Mouse (Mus musculus): ENCODE results near the gene Fndc10.
"Not testable (repeated sequence)": the region's sequence is repeated elsewhere in the genome, so short reads cannot be mapped to it uniquely, and the experiment has no call there.

Gene Fndc10

DNA sequence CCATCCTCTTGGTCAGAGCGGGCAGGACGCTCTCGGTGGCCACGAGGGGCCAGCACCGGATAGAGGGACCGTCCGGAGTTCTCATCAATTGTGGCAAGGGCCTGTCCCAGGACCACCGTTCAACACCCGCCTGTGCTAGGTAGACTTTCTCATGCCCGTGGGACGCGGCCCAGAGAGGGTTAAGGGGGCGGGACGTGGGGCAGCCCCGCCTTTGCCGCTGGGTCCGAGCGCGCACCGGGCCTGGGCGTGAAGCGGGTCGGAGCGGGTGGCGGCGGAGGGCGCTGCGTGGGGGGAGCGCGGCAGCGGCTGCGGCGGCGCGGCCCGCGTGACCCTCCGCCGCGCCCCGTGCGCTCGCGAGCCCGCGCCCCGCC, at the start of gene Fndc10:
Gene Fndc10 (plus strand): TSS at position 232 of the 371 bp plus-strand sequence.
- DNase-seq = peak; percentile 80

DNA sequence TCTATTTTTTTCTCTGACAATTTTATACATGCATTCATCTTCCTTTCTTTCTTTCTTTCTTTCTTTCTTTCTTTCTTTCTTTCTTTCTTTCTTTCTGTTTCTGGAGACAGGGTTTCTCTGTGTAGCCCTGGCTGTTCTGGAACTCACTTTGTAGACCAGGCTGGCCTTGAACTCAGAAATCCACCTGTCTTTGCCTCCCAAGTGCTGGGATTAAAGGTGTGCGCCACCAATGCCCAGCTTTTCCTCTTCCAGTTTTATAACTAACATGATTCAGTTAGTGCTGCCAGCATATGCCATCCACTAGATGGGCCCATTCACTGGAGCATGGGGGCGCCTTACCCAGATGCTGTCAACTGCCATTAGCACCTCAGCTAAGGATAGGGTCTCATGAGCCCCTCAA, 48.8 kb upstream of the Fndc10 start, which contains the start of gene Gm10563:
Gene Gm10563 (minus strand): TSS at position 101 of the 400 bp plus-strand sequence.
- DNase-seq = not testable (repeated sequence)

DNA sequence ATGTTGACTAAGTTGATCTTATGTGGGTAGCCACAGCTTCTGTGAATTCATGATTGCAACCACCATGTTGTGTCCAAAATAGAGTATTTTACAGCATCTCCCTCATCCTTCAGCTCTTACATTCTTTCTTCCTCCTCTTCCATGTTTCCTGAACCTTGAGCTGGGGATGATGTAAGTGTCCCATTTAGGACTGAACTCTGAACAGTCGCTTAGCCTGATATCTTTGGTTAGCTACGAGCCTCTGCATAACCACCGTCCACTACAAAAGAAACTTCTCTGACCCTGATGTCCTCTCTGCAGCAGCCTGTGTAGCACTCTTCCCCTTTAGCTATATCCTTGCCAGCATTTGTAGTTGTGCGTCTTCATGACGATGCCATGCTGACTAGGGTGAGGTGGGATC, 48.4 kb upstream of the Fndc10 start:
- no peak for DNase-seq

DNA sequence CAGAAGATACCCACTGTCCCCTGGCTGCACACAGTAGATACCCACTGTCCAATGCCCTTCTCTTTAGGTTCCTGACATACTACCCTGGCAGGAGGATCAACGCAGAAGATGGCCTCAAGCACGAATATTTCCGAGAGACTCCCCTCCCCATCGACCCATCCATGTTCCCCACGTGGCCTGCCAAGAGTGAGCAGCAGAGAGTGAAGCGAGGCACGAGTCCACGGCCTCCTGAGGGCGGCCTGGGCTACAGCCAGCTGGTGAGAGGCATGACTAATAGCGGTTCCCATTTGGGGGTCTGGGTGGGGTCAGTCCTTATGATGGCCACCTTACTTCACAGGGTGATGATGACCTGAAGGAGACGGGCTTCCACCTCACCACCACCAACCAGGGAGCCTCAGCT, 44.8 kb upstream of the Fndc10 start:
- DNase-seq = no peak

DNA sequence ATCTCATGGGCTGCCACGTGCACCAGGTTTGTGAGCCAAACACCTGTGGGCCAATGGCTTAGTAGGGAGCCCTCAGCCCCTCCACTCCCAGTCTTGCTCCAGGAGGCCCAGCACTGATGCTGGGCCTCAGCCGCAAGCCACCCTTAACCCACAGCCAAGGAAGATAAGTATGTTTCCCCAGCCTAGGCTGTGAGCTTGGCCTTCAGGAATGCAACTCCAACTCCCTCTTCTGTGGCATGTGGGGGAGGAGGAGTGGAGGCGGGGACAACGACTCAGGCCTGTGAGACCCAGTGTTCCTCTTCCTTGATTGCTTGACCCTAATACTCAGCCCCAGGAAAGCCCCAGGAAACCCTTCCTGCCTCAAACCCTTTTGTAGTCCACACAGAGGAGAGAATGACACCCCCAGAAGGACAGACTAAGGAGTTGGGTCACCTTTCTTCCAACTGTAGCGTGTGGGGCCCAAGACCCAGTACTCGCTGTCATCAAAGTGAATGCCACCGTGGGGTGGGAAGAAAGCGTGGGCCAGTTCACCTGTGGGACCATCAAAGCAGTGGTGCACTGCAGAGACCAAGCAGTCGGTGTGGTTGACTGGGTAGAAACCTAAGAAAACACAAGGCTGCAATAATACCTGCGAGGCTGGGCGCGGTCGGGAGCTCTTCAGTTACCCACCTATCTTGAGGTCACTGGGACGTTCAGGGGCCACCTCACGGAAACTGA, 42.4 kb upstream of the Fndc10 start:
- no peak for DNase-seq

DNA sequence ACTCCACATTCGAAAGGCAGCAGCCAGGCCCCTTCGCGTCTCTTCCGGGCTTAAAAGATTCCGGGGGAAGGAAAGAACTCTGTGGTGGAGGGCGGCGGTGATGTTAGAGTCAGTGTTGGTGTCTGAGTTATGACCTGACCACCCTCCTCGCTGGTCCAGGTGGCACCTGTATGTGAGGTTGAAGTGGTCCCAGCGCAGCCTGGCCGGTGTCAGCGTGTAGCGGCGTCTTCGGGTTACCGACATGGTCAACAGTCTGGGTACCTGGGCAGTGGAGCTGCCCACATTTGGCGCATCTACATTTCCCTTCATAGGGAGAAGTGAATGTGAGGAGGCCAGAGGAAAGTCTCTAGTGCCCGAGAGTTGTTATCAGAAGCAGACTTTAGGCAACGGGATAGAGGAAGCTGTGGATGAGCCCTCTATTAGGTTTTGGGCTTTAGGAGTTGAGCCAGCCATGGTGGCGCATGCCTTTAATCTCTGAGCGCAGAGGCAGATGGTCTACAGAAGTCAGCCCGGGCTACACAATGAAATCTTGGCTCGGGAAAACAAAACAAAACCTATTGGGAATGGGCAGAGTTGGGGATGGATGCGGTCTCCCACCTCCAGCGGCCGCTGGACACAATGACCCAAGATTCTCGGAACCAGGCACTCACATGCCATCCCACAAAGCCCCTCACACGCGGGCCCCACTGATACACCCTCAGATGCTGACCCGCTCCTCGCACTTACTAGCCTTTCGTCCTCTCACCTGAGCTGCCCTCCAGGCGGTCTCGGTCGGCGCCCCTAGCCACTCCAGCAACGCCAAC, 41.7 kb upstream of the Fndc10 start:
- no peak for DNase-seq

DNA sequence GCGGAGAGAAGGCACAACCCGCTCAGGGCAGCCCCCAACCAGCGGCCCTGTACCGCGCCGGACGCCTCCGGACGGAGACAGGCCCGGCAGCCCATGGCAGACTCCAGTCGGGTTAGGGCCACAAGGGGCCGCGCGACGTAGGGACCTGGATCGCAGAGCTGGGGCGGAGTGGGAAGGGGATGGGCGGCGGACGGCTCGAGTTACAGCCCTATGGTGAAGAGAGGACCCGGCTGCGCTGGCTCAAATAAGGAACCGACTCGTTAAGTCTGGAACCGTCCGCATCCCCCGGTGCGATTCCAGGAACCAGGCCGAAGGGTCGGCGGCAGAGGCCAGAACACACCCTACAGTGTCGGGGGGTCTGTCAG, 41.1 kb upstream of the Fndc10 start, which contains the start of gene Mmp23:
Gene Mmp23 (minus strand): TSS at position 299 of the 365 bp plus-strand sequence.
- peak; percentile 36 for DNase-seq

DNA sequence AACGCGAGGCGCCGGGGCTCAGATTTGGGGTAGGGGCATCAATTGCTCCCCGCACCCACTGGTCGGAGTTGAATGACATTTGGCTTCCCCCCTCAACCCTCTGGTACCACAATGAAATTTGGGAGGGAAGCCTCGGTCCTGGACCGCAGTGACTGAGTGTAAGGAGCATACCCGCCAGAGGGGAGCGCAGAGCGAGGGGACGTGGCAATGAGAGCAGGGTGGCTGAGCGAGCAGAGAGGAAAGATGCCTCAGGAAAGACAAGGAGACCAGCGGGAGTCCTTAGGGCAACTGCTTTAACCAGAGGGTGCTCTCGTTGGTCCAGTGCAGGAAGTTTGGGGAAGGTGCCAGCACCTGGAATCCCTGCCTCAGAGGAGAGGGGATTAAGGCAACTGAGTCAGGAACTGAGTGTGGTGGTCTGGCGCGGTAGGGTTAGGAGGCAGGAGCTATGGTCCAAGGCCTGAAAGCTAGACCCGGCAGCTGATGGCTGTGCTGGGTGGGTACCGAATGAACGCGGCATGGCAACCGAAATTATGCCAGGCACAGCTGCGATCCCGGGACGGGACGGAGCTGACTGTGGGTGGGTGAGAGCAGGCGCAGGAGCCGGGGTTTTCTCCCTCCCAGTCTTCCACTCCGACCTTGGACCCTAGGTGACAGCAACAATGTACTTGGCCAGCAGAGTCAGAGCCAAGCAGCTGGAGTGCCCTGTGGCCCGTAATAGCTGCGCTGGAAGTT, 40.5 kb upstream of the Fndc10 start:
- DNase-seq = peak; percentile 45

DNA sequence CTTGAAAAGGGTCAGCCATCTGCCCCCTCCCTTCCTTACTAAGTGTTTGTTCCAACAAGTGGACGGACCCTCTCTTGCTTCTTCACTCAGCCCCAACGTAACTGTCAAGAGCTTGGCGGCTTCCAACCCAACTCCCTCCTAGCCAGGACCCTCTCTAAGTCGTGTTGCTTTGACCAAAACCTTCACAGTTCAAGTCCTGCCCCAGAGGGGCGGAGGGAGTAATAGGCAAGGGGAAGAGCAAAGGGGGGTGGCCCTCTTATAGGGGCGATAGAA, 40.0 kb upstream of the Fndc10 start:
- no peak for DNase-seq

DNA sequence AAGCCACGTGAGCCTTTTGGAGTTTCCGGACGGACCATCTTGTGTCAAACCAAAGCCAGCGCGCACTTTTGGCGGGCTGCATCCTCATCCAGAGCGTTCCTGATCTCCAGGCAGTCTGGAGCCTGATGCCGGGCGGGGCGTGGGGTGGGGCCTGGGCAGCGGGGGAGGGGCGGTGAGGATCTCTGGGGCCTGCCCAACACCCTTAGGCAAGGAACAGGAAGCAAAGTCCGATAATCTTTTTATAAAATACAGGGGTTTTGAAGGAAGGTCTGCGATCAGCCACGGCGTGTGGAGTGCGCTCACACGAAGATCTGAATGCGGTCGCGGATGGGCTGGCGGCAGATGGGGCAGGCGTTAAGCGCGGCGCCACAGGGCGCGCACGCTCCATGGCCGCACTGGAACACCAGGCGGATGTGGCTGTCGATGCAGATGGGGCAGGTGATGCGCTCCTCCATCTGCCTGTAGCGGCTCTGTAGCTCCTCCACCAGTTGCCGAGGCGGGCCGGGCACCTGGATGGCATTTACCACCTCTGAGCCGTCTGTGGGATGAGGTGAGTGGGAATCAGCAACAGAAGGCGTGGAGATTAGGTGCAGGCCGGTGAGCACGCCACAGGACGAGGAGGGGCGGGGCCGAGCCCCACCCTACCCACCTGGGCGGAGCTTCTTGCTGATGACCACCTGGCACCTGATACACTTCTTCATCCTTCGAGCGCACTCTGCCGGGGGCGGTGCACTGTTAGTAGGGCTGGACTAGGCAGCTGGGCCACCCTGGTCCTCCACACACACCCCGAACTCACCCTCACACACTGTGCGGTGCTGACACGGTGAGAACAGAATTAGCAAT, 39.5 kb upstream of the Fndc10 start:
- DNase-seq = peak; percentile 76

DNA sequence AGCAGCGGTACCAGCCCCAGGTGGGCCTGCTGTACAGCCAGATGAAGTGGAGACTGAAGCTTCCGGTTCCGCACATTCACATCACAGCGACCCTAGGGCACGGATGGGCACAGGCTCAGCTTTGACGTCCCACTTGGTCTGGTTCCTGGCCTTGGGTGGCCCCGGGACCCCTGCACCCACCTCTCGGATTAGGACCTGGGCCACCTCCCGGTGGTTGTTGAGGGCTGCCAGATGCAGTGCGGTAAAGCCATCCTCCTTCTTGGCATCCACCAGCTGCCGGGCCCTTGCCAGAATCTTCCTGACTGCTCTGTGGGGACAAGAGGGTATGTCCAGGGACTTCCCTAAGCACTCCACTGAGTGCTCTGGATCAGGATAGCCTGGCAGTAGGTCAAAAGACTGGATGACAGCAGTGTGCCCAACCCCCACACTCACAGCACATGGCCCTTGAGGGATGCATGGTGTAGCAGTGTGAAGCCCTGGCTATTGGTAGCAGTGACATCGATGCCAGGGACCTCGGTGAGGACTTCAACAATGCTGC, 37.9 kb upstream of the Fndc10 start:
- no peak for DNase-seq

DNA sequence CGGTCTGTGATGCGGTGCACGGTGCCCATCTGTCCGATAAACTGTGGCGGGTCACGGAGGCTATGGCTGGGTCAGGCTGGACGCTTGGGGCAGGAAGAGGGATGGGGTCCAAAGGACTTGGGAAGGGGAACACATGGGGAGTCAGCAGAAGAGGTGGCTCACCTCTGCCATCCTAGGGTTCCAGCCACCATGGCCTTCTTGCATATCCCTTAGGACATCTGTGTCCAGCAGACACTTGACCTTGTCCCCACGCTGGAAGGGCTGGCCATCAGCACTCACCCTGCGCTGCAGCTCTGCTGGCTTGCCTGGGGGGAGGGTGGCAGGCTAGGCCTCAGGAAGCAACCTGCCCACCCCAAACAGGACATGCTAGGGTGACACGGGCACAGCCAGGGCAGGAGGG, 35.2 kb upstream of the Fndc10 start:
- no peak for DNase-seq

DNA sequence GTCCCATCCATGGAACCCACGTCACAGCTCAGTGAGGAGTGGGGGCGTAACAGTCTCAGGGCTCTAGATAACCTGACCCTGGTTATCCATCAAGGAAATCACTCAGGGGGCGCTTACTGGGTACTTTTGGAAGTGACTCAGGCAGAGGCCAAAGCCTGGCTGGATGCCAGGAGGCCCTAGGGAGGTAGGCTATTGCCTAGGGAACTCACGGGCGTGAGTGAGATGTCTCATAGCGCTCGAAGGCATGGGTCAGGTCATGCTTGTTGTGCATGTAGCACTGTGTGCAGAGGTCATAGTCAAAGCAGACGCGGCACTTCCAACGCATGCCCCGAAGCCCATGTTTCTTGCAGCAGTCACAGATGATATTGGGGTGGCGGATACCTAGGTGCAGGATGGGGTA, 33.5 kb upstream of the Fndc10 start:
- DNase-seq = no peak

DNA sequence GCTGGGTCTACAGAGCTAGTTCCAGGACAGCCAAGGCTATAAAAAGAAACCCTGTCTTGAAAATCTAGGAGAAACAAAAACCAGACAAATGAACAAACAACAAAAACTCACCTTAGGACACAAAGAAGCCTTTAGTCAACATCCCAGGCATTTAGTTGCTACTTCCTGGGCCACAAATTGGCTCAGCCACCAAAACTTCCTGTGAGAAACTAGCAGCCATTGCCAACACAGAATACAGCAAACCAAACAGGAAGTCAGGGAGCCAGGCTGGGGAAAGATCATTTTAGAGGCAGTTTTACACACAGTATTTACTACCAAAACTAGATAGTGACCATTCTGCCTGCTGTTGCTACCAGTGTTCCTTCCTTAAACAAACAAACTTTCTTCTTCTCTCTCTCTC, 27.2 kb upstream of the Fndc10 start:
- DNase-seq = no peak

DNA sequence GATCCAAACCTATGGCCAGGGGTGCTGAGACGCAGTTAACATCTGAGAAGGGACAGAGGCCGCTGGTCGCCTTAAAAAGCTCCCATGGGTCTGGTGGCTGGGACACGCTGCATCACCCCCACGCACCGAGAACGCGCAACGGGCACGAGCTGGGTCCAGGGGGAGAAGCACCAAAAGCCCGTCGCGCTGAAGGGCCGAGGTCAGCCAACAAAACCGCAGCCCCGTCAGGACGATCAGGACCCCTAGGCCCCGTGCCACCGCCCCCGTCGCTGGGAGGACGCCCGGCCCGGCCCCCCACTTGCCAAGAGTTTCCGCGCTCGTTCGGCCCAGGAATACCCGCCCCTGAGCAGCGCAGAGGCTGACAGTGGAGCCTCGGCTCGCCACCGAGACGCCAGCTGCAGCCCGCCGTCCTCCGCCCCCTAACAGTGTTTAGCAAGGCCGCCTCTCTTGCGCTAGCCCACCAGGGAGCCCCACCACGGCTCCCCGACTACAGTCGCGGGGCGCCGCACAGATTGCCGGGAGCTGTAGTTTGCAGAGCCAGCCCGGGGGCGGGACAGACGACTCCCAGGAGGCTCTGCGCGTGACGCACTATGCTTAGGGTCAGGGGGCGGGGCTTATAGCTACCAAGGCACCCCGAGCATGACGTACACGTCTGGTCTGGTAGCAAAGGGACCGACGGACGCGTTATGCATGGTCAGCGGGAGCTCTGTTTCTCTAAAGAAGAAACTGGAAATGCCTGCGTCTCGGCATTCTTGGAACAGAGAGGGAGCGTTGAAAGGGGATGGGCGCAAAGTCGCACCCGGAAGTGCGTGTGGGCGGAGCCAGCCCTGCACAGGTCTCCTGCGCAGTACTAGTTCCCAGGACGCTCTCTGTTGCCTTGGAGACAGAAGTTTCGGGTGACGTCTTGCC, 25.2 kb upstream of the Fndc10 start, which contains the start of gene Mib2:
Gene Mib2 (minus strand): TSS at position 510 of the 909 bp plus-strand sequence.
- peak; percentile 98 for DNase-seq

DNA sequence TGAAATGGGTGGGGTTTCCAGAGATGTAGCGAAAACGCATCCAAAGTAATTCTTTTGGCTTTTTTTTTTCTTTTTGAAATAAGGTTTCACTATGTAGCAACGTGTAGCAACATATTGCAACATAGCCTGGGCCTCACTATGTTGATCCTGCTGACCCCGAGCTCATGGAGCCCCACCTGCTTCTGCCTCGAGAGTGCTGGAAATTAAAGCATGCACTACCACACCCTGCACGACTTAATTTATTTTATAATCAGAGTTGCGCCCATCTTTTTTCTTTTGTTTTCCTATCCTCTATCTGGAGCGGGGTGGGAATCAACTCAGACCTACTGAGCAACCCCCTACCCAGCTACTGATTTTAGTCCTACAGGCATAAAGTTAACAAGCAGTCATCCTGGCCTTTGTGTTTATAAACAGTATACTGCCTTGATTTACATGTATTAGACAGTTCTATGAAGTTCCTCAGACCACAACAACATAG, 24.5 kb upstream of the Fndc10 start:
- no peak for DNase-seq

DNA sequence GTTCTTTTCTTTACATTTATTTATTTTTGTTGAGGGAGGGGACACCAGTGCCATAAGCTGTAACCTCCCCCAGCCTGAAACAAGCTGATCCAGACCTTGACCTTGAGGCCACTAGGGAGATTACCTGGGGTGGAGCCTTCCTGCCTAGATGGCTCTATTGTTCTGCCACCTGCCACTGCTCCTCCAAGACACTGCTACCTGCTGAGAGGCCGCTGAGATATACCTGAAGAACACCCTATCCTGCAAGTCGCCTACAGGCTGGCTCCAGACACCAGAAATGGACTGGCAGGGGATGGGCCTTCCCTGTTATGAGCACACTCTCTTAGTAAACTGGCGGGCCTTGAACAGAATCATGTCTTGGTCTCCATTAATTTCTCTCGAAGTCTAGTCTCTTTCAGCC, 23.9 kb upstream of the Fndc10 start:
- DNase-seq = not testable (repeated sequence)

DNA sequence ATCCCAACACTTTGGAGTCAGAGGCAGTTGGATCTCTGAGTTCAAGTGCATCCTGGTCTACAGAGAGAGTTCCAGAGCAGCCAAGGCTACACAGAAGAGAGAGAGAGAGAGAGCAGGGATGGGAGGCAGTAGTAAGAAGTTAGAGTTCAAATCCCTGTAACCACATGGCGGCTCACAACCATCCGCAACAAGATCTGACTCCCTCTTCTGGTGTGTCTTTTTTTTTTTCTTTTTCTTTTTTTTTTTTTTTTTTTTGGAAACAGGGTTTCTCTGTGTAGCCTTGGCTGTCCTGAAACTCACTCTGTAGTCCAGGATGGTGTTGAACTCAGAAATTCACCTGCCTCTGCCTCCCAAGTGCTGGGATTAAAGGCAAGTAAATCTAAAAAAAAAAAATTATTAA, 22.1 kb upstream of the Fndc10 start:
- DNase-seq = no peak

DNA sequence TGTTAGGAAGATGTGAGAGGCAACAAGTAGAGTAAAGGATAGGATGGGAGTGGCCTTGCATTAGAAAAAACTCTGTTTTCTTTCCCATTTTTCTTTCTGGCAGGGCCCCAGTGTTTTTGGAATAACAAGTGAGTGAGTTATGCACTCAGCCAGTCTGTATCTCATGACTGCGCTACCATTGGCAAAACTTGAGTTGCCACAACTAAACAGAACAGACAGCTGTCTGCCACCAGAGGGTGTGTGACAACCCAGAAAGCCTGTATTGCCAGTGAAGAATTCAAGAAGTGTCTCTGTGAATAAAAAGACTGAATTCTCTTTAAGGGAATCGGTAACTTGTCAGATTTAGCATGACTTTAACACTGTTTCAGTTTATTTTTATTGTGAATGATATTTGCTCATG, 18.2 kb upstream of the Fndc10 start:
- DNase-seq = peak; percentile 50

DNA sequence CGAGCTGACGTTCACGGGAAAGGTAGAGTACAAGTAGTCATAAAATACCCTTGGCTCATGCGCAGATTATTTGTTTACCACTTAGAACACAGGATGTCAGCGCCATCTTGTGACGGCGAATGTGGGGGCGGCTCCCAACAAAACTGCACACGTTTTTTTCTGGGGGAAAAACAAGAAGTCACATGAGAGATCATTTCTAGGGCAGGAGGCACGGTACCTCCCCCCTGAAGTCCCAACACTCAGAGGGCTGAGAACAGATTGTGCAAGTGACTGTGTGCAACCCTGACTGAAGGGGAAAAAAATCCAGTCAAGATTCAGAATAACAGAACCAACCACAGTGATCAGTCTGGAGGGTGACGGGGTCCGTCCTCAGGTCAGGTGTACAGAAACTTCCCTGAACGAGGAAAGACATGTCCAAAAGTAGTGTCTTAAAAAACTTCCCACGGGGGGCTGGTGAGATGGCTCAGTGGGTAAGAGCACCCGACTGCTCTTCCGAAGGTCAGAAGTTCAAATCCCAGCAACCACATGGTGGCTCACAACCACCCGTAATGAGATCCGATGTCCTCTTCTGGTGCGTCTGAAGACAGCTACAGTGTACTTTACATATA, 10.4 kb upstream of the Fndc10 start:
- DNase-seq = not testable (repeated sequence)

DNA sequence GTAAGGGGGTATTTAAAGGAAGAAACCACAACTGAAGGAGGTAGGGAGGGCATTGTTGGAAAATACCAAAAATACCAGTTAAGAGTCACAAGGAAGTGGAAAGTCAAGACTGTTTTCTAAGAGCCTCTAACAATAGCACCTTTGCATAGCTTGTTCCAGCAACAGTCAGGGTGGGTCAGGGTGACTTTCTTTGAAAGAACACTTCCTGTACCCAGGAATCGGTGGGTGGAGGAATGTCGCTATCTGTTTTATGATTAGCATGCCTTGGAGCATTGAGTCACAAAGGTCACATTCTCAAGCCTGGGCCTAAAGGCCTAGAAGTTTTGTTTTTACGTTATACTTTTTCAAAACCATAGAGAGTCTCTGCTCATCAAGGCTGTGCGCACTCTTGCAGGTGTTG, 6.4 kb upstream of the Fndc10 start:
- DNase-seq = not testable (repeated sequence)

Data from thymus, postnatal 4 days (tissue).